Mouse (Mus musculus) kidney, adult 2 months (tissue): Measurements from ENCODE around the gene Lrrc8c. TPM values are rescaled to one million over a fixed set of nuclear protein-coding genes. Genes with fewer than 3 reads are reported as not detected.
"Not testable (repeated sequence)": the region's sequence is repeated elsewhere in the genome, so short reads cannot be mapped to it uniquely, and the experiment has no call there.

Source experiments
- DNase-seq: peaks from one replicate; pipeline ENCODE4 v3.0.0; 2021
- H3K27ac ChIP-seq: fragments of 200-500 bp; 2 replicates; pipeline ENCODE4 v1.5.1; 2012; ENCODE audit warnings: low read depth, low read length, control low read depth, inconsistent platforms; ENCODE audit not compliant: insufficient read depth
- H3K27me3 ChIP-seq: fragments of 200-500 bp; replicated peaks from 2 replicates; pipeline ENCODE4 v1.6.1; 2012; ENCODE audit warnings: mild to moderate bottlenecking, moderate library complexity, low read length, inconsistent platforms; ENCODE audit not compliant: control insufficient read depth, insufficient read depth
- H3K36me3 ChIP-seq: fragments of 200-500 bp; 2 replicates; pipeline ENCODE4 v1.6.1; 2012; ENCODE audit warnings: mild to moderate bottlenecking, moderate library complexity, low read length, inconsistent platforms; ENCODE audit not compliant: control insufficient read depth, insufficient read depth
- H3K4me1 ChIP-seq: fragments of 200-500 bp; 2 replicates; pipeline ENCODE4 v1.6.1; 2011; ENCODE audit warnings: low read length; ENCODE audit not compliant: control insufficient read depth, insufficient read depth
- H3K4me3 ChIP-seq: fragments of 200-500 bp; 2 replicates; pipeline ENCODE4 v1.5.1; 2011; ENCODE audit warnings: mild to moderate bottlenecking, low read depth, low read length, control low read depth; ENCODE audit not compliant: insufficient read depth
- CTCF ChIP-seq: fragments of 200-500 bp; conservative IDR thresholded peaks from 2 replicates; pipeline ENCODE4 v1.5.1; 2011; ENCODE audit warnings: low read depth, mild to moderate bottlenecking, control low read depth, low read length, moderate library complexity, mixed read lengths; ENCODE audit not compliant: insufficient read depth, insufficient read length
- POLR2A ChIP-seq: fragments of 200-500 bp; IDR thresholded peaks from one replicate; pipeline ENCODE4 v1.6.1; 2011; ENCODE audit warnings: low read depth, low read length, control low read depth
- WGBS: fragments of 180-500 bp; shearing (Covaris S2); methylation state at CpG from one replicate; pipeline ENCODE4 v1.1.7; 2018; 5-methylcytosine and 5-hydroxymethylcytosine counted together
- polyA plus RNA-seq: library from polyadenylated mRNA; depleted of rRNA; stranded (reverse); fragments of >200 nt; gene quantifications from 2 replicates; pipeline ENCODE4 v1.2.3, GENCODE M21; 2012

Gene Lrrc8c
- polyA plus RNA-seq, 1 experiment, result 13.6 TPM

GRCm38 (mm10) chr5:105625504-105626150, 106.4 kb downstream of the Lrrc8c start:
- peak overlapping the region; percentile 85 for H3K27ac ChIP-seq
- H3K27me3 ChIP-seq, result no peaks in the 10 kb centered on the region
- DNase-seq, result peak; percentile 73
- H3K4me3 ChIP-seq, result no peak overlapping the region
- no peaks in the 10 kb centered on the region for H3K36me3 ChIP-seq
- WGBS, result 66% methylated on average over 8 of the region's 8 CpGs
- H3K4me1 ChIP-seq, result no peaks in the 10 kb centered on the region
- TF ChIP-seq POLR2A (no peak), CTCF (no peak)

DNA sequence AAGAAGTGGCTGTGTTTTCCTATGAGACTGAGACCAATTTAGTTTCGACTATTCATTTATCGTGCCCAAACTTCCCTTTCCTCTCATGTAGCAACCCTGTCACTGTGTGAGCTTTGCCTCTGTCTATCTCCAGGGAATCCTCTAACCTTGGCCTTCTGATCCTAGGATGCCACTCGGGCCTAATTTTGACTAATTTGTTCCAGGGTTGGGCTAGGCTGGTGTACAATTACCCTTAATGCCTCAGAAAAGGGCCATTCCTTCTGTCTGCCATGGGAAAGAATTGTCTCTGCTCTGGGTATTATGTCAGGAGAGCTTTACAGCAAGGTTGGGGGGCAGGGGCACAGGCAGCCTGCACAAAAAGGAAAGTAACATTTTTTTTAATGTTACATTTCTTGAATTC, 107.2 kb downstream of the Lrrc8c start:
- Histone ChIP-seq H3K4me1 (no peaks in the 10 kb centered on the region), H3K27me3 (no peaks in the 10 kb centered on the region), H3K27ac (peak overlapping the region; percentile 85), H3K36me3 (no peaks in the 10 kb centered on the region), H3K4me3 (no peak overlapping the region)
- peak; percentile 22 for DNase-seq
- no peak for TF ChIP-seq CTCF
- TF ChIP-seq POLR2A, result no peak
- 40% methylated on average over 3 of the region's 3 CpGs for WGBS

DNA sequence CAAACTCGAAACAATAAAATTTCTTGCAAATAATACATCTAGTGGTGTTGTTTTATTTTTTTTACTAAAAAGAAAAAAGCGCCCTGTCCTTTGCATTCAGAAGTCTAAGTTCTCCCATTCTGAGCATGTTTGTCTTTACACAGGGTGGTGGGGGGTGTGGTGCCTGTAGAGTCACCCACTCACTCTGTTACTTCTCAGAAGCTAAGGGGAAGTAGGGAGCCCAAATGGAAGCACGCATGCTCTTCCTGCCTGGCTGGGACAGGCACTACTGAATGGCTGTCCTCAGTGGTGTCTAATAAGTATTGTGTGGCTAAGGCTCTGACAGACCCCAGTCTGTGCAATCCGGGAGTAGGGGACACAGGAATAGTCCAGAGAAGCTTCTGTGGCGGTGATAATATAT, 107.9 kb downstream of the Lrrc8c start:
- peak overlapping the region; percentile 52; the same call in 1 of the 2 replicates for H3K27ac ChIP-seq
- DNase-seq, result no peak
- no peaks in the 10 kb centered on the region for H3K36me3 ChIP-seq
- 78% methylated on average over 5 of the region's 5 CpGs for WGBS
- no peak overlapping the region for H3K4me3 ChIP-seq
- no peaks in the 10 kb centered on the region for H3K27me3 ChIP-seq
- no peak for TF ChIP-seq POLR2A
- TF ChIP-seq CTCF, result no peak
- no peaks in the 10 kb centered on the region for H3K4me1 ChIP-seq

DNA sequence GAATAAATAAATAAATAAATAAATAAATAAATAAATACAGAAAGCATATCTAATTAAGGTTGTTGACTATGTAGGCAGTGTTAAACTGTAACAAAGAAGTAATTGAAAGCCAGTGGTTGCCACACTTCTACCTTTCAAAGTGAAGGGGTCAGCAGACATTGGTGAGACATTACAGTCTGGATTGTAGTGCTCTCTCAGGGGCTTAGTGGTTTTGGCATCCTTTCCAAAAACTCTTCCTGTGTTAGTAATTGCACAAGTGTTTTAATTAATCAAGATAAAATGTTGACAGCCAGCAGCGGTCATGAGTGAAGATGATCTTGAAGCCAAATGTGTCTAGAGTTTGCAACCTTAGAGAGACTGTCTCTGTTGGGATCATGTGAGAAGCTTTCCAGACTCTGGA, 110.8 kb downstream of the Lrrc8c start:
- TF ChIP-seq CTCF (no peak), POLR2A (no peak)
- Histone ChIP-seq H3K27ac (no peak overlapping the region), H3K4me3 (no peak overlapping the region), H3K4me1 (no peaks in the 10 kb centered on the region), H3K27me3 (no peaks in the 10 kb centered on the region), H3K36me3 (no peaks in the 10 kb centered on the region)
- WGBS, result 77% methylated on average over 1 of the region's 1 CpGs
- DNase-seq, result no peak

DNA sequence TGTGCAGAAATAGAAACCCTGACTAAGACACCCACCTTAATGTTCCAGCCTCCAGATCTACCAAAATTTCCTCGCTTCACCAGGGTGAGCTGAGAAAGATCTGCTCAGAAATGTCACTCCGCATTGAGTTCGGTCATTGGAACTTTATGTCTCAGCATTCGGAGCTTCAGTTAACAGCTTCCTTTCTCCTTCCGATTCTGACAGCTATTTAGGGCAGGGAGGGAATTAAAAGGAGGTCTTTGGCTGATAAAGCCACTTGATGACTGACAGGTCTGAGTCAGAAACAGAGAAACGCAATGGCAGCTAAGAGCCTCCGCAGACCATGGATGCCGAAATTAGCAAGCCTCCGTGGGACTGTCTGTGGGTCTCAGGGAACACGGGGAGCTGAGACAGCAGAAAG, 112.9 kb downstream of the Lrrc8c start:
- 89% methylated on average over 10 of the region's 10 CpGs for WGBS
- H3K27ac ChIP-seq, result no peak overlapping the region
- H3K4me1 ChIP-seq, result no peaks in the 10 kb centered on the region
- H3K36me3 ChIP-seq, result no peaks in the 10 kb centered on the region
- DNase-seq, result no peak
- H3K27me3 ChIP-seq, result no peaks in the 10 kb centered on the region
- H3K4me3 ChIP-seq, result no peak overlapping the region
- TF ChIP-seq POLR2A, result no peak
- TF ChIP-seq CTCF, result no peak

DNA sequence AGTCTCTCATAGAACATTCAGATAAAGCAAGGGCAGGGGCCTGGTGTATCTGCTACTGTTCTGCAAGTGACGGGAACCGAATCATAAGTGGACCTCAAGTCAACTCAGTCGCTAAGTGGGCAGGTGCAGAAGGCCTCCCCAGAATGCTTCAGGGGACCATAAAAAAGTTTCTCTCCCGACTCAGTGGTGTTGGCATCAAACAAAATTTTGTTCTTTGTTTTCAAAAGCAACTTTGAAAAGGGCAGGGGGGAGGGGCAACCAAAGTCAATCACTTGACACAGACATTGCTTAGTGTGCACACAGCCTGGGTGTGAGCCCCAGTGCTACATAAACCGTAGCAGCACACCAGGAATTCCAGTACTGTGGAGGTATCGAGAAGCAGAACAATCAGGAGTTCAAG, 116.4 kb downstream of the Lrrc8c start:
- H3K27me3 ChIP-seq, result no peaks in the 10 kb centered on the region
- H3K4me3 ChIP-seq, result no peak overlapping the region
- H3K36me3 ChIP-seq, result no peaks in the 10 kb centered on the region
- H3K27ac ChIP-seq, result no peak overlapping the region
- TF ChIP-seq POLR2A, result no peak
- no peak for TF ChIP-seq CTCF
- DNase-seq, result no peak
- 76% methylated on average over 6 of the region's 6 CpGs for WGBS
- no peaks in the 10 kb centered on the region for H3K4me1 ChIP-seq

GRCm38 (mm10) chr5:105636484-105637191, 117.5 kb downstream of the Lrrc8c start:
- Histone ChIP-seq H3K4me1 (no peaks in the 10 kb centered on the region), H3K4me3 (no peak overlapping the region), H3K27ac (no peak overlapping the region), H3K36me3 (no peaks in the 10 kb centered on the region), H3K27me3 (no peaks in the 10 kb centered on the region)
- DNase-seq, result no peak
- TF ChIP-seq CTCF, result no peak
- TF ChIP-seq POLR2A, result no peak
- 78% methylated on average over 11 of the region's 11 CpGs for WGBS

- H3K4me1 ChIP-seq, result not testable (repeated sequence)
Observed at GRCm38 (mm10) chr5:105638266-105638665, 119.1 kb downstream of the Lrrc8c start.

More at GRCm38 (mm10) chr5:105638266-105638665, 119.1 kb downstream of the Lrrc8c start:
- WGBS, result 94% methylated on average over 2 of the region's 2 CpGs
- H3K36me3 ChIP-seq, H3K4me3 ChIP-seq, H3K27me3 ChIP-seq, DNase-seq, H3K27ac ChIP-seq: not testable (repeated sequence)
